Mouse (Mus musculus): Measurements from ENCODE around the gene Rps6ka3.

The Rps6ka3 gene

DNA sequence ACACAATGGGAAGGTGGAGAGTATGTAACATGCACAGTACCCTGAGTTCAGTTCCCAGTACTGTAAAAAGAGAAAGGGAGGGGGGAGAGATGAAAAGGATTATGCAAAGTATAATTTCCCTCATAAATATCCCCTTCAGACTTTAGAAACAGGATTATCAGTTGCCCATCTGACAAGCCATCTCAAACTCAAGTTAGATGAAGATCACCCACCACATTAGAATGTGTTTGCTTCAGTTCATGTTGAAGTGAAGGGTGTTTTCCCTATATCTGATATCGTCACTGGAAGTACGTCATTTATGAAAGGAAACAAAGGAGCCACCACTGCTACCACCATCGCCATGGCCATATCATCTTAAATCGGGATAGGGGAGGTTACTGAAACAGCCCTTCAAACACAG, at the start of gene Rps6ka3:
TSS of gene Rps6ka3 (plus strand) at position 301 of the 400 bp plus-strand sequence.
- no peak for DNase-seq (ENCODE audit: low spot score in 2 of 2)

DNA sequence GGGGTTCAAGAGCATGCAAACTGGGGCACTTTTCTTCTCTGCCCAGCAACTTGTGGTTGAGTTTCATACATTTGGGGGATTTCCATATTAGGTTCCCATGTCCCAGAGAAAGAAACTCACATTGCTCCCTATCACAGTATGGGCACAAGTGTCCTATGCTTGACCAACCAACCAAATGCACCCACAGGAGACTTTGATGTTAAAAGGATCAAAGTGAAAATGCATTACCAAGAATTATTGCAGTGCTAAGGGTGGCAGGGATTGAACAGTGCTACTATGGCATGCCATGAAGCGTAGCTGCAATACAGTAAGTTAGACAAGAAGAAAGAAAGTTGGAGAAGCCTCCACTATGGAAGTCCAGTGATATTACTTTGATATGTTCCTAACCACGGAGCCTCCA, 40.9 kb upstream of the Rps6ka3 start:
- DNase-seq (ENCODE audit: low spot score in 2 of 2), result no peak

GRCm38 (mm10) chrX:159171579-159171978, 38.5 kb upstream of the Rps6ka3 start:
- DNase-seq (ENCODE audit: low spot score in 2 of 2), result no peak

GRCm38 (mm10) chrX:159191581-159191980, 18.5 kb upstream of the Rps6ka3 start:
- no peak for DNase-seq (ENCODE audit: low spot score in 2 of 2)

DNA sequence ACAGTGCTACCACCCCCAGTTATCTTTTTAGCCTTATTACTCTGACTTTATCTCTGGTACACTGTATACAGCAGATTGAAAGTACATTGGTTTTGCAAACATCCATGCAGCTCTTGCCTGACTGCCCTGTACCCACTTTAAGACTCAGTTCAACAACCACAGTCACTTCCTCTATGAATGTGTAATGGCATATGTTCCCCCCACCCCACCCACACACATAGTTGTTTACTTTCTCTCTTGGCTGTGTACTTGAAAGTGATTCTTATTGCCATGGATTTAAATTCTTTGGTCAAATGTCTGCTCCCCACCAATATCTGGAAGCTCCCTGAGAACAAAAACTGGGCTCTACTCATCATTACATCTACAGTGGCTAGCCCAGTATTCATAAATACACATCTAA, 10.6 kb upstream of the Rps6ka3 start:
- no peak for DNase-seq (ENCODE audit: low spot score in 2 of 2)

DNA sequence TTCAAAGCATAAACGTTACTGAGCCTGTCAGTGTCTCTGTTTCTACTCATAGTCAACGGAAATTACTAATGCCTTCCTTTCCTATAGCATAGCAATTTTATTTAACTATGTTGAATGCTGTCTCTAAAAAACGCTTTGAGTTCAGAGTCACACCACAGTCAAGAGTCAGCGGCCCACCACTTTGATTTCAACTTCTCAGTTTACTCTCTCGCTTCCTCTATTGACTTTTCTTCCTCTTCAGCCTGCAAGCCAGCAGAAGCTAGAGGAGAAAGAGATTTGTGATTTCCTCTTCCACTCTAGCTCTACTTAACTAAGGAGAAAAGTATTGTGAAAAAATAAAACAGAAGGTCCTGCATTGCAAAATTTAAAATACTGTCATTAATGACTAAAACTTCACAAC, 10.0 kb upstream of the Rps6ka3 start:
- DNase-seq (ENCODE audit: low spot score in 2 of 2), result no peak

GRCm38 (mm10) chrX:159210892-159211583, 931 bp downstream of the Rps6ka3 start:
- DNase-seq (ENCODE audit: low spot score in 2 of 2), result no peak

DNA sequence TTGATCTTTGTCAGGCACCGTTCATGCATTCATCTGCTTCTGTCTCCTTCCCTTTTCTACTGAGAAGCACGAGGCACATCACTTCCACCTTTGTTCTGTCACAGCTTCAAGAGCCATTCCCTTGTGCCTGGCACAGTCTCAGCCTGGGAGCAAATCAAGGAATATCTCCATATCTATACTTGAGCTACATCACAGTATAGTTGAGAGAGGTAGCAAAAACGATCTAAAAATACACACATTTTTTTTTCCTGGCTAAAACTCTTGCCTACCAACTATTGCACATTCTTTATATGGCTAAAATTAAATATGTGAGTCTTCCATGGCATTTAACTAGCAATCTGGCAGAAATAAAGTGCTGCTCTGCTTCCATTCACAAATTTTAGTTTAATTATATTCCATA, 5.1 kb downstream of the Rps6ka3 start:
- DNase-seq (ENCODE audit: low spot score in 2 of 2), result no peak

GRCm38 (mm10) chrX:159222474-159222873, 12.4 kb downstream of the Rps6ka3 start:
- no peak for DNase-seq (ENCODE audit: low spot score in 2 of 2)

DNA sequence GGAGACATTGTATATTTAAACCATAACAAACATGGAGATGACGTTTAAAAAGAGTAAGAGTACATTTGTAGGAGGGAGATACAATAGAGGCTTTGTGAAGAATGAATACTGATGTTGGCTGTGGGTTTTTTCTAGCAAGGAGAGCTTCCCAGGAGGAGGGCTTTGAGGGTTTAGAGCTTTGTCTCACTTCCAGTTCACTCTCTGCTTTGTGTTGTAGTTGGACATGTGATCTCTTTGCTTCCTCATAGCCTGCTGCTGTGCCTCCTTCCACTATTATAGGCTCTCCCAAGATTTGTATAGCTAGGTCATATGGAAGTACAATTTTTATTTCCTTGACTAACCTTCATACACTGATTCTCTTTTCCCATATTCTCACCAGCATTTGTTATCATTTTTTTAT, 27.2 kb downstream of the Rps6ka3 start:
- no peak for DNase-seq (ENCODE audit: low spot score in 2 of 2)

GRCm38 (mm10) chrX:159254001-159254884, 44.1 kb downstream of the Rps6ka3 start:
- peak; percentile 6 to 9 for DNase-seq (ENCODE audit: low spot score in 2 of 2)

DNA sequence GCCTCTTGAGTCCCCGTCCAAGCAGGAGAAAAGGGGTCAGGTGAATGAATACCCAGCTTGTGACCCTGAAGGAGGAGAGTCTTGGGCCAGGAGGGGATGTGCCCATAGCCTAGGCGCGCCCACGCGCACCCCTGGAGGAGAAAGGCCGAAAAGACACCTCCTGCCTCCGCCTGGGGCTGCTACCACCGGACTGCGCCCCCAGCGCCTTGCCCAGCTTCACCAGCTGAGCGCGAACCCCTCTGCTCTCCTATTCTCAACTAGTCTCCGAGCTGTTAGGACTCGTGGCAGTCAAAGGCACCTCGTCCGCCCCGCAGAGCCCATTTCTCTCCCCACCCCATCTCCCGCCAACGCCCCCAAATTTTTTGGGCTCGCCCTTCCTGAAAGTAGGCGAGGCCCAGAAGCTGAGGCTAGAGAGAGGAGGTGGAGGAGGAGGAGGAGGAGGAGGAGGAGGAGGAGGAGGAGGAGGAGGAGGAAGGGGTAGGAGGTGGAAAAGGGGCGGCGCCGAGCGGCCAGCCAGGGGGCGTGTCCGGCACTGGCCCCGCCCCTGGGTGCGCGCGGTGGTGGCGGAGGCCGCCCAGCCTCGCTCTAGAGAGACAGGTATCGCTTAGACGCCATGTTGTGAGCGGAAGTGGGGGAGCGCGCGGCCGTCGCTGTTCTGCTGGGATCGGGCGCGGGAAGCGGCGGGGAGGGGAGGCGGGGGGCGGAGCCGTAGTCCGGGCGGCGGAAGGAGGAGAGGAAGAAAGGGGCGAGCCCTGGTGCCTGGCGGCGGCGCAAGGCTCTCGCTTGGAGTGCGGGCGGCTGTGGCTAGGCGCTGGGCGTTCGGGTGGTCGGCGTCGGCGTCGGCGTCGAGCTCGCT, 45.2 kb downstream of the Rps6ka3 start:
- peak; percentile 63 to 65 for DNase-seq (ENCODE audit: low spot score in 2 of 2)

DNA sequence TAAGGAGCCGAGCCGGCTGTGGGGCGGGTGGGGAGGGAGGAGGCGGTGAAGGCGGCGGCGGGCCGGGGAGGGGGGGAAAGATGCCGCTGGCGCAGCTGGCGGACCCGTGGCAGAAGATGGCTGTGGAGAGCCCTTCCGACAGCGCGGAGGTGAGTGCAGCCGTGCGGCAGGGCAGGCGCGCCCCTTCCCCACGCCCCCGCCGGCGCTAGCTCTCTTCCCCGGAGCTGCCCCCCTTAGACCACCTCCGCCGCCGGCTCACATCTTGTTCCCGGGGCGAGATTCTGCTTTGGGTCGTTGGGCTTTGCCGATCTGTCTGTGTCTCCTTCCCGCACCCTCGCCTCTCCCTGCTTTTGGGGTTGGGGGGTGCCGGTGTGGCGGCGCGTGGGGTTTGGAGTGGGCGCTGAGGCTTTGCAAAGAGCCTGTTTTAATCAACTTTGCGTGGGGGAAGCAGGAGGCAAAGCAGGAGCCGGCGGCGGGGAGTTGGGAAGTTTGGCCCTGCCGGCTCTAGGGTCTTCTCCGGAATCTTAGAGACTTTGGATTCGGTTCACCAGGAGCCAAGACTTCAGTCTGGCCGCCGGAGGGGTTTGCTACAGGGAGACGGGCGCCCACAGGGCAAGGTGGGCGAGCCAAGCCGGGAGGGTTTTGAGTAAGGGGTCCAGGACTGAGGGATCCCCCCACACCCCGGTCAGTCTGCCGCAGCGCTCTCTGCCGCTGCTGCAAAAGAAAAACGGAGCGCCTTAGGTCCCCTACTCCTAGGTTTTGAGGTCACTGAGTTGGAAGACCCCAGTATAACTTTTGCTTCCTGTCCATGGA, 46.1 kb downstream of the Rps6ka3 start:
- DNase-seq (ENCODE audit: low spot score in 2 of 2), result peak; percentile 5 to 12

- peak; percentile 4 to 5 for DNase-seq (ENCODE audit: low spot score in 2 of 2)
Measured at GRCm38 (mm10) chrX:159256921-159257421, 46.9 kb downstream of the Rps6ka3 start.

GRCm38 (mm10) chrX:159264681-159265080, 54.6 kb downstream of the Rps6ka3 start:
- DNase-seq (ENCODE audit: low spot score in 2 of 2), result no peak

DNA sequence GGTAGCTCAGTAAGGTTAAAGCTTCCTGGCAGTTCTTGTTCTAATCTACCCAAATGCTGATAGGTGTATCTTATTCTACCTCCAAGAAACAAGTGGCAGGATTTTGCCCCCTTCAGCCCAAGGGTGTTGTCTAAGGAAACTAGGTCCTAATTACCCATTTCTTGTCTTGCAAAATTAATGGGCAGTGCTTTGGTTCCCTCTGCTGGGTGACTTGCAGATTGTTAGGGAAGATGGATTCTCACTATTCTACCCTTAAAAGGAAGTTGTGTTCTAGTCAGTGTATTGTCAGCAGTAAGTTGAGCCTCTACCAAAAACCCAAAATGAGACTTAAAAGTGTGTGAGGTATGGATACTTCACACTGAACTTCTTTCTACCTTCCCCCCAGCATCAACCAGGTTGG, 59.0 kb downstream of the Rps6ka3 start:
- no peak for DNase-seq (ENCODE audit: low spot score in 2 of 2)

- no peak for DNase-seq (ENCODE audit: low spot score in 2 of 2)
Measured at GRCm38 (mm10) chrX:159286765-159287164, 76.7 kb downstream of the Rps6ka3 start.

DNA sequence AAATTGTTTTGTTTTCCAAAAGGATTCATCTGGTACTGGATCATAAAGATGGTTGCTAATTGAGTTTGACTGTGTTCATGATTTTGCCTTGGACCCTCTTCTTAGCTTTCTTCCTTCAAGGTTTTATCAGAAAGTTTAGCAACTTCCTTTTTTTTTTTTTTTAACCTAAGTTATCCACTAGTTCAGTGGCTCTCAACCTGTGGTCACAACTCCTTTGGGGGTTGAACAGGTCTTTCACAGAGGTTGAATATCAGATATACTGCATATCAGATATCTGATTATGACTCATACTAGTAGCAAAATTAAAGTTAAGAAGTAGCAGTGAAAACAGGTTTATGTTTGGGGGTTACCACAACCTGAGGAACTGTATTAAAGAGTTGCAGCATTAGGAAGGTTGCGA, 85.8 kb downstream of the Rps6ka3 start:
- DNase-seq (ENCODE audit: low spot score in 2 of 2), result no peak

DNA sequence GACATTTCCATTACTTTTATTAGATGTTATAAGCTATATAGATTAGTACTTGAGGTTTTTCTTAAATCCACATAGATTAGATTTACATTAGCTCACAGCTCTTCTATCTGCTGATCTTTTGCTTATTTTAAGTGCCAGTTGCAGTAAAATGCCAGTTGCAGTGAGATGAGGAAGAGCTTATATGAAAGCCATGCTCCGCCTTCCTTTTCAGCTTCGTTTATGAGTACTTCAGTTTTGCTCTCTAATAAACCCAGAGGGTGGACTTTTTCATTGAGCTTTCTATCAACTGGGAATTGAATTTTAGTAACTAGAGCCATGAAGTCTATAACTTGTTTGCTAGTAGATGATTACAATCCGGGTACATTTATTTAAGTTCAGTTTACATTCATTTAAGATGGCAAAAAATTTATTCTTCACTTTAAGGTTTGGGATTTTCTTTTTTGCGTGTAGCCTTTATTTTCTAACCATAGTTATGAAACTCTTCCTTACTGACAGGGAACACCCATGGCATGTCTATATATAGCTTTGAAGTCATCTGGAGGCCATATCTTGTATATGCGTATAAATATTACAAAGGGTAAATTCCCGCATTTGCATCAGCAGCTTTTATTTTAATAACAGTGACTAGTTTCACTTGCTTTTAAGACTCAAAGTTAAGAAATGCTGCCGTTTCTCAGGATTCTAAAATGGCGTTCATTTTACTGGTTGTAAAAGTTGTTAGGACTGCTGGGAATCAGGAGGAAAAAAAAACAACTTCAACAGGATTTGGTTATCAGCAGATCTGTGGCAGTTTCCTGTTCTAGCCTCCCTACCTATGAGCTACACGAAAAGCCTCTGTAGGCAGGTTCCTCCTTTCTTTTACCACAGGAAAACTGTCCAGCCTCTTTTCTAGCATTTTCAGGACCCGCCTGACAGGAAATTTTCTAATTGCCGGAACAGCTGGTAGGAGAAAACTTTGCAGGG, 92.5 kb downstream of the Rps6ka3 start:
- DNase-seq (ENCODE audit: low spot score in 2 of 2), result no peak

GRCm38 (mm10) chrX:159315293-159315692, 105.2 kb downstream of the Rps6ka3 start:
- DNase-seq (ENCODE audit: low spot score in 2 of 2), result no peak

Data from frontal cortex, postnatal 14 days (tissue).